Mouse (Mus musculus) adrenal gland, postnatal 36 days (tissue): Measurements from ENCODE around the gene Syn3. TPM values are rescaled to one million over a fixed set of nuclear protein-coding genes. Genes with fewer than 3 reads are reported as not detected.

ENCODE experiments used
- DNase-seq, 2 experiments: peaks; one replicate each; pipeline ENCODE4 v3.0.0; 2021; ENCODE audit warnings: mixed read lengths in 1 of 2
- total RNA-seq, 2 experiments: library from RNA; stranded (reverse); gene quantifications; 2 replicates each; pipeline ENCODE4 v1.2.3; 2021

Gene Syn3
- total RNA-seq, 2 experiments from 2014 or later: 1.5 to 2.5 TPM

GRCm38 (mm10) chr10:86278481-86278880, 220.2 kb downstream of the Syn3 start:
- DNase-seq: no peak

- DNase-seq: no peak
Measured at GRCm38 (mm10) chr10:86277327-86277726, 221.4 kb downstream of the Syn3 start.

- DNase-seq: no peak
Measured at GRCm38 (mm10) chr10:86275585-86275984, 223.1 kb downstream of the Syn3 start.

- DNase-seq: peak; percentile 61 to 62
Measured at GRCm38 (mm10) chr10:86273410-86274191, 225.1 kb downstream of the Syn3 start.

GRCm38 (mm10) chr10:86272826-86273225, 225.9 kb downstream of the Syn3 start:
- DNase-seq: peak in 1 of 2 experiments; percentile 26

- DNase-seq: no peak
Measured at GRCm38 (mm10) chr10:86270254-86270653, 228.4 kb downstream of the Syn3 start.

GRCm38 (mm10) chr10:86264618-86265017, 234.1 kb downstream of the Syn3 start:
- DNase-seq: peak in 1 of 2 experiments; percentile 25

GRCm38 (mm10) chr10:86261725-86262124, 237.0 kb downstream of the Syn3 start:
- DNase-seq: no peak

- DNase-seq: no peak
Measured at GRCm38 (mm10) chr10:86258992-86259391, 239.7 kb downstream of the Syn3 start.

- no peak for DNase-seq
Measured at GRCm38 (mm10) chr10:86258046-86258445, 240.7 kb downstream of the Syn3 start.

- DNase-seq: no peak
Measured at GRCm38 (mm10) chr10:86257045-86257444, 241.7 kb downstream of the Syn3 start.

- DNase-seq: no peak
Measured at GRCm38 (mm10) chr10:86256221-86256620, 242.5 kb downstream of the Syn3 start.

- peak in 1 of 2 experiments; percentile 11 for DNase-seq
Measured at GRCm38 (mm10) chr10:86250149-86250922, 248.4 kb downstream of the Syn3 start.

- DNase-seq: no peak
Measured at GRCm38 (mm10) chr10:86249283-86249682, 249.4 kb downstream of the Syn3 start.

- DNase-seq: no peak
Measured at GRCm38 (mm10) chr10:86248807-86249206, 249.9 kb downstream of the Syn3 start.

- DNase-seq: no peak
Measured at GRCm38 (mm10) chr10:86248131-86248740, 250.5 kb downstream of the Syn3 start.

GRCm38 (mm10) chr10:86245396-86245795, 253.3 kb downstream of the Syn3 start:
- DNase-seq: no peak

GRCm38 (mm10) chr10:86243525-86243924, 255.2 kb downstream of the Syn3 start:
- no peak for DNase-seq

GRCm38 (mm10) chr10:86242721-86243120, 256.0 kb downstream of the Syn3 start:
- peak in 1 of 2 experiments; percentile 29 for DNase-seq

GRCm38 (mm10) chr10:86230006-86230405, 268.7 kb downstream of the Syn3 start:
- no peak for DNase-seq

GRCm38 (mm10) chr10:86225480-86225879, 273.2 kb downstream of the Syn3 start:
- DNase-seq: no peak

GRCm38 (mm10) chr10:86218984-86219383, 279.7 kb downstream of the Syn3 start:
- no peak for DNase-seq

- no peak for DNase-seq
Measured at GRCm38 (mm10) chr10:86216836-86217235, 281.9 kb downstream of the Syn3 start.
